Mouse (Mus musculus) limb, embryonic 12.5 days (tissue): ENCODE results near the gene Il13. TPM values are rescaled to one million over a fixed set of nuclear protein-coding genes. Genes with fewer than 3 reads are reported as not detected.

Experiments
- ATAC-seq: fragments of 200-750 bp; cut with Nextera tagmentation; 2 replicates; pipeline ENCODE4 v1.8.0; 2017; ENCODE audit warnings: low read depth, moderate TSS enrichment; ENCODE audit not compliant: insufficient number of reproducible peaks, insufficient read depth, low FRiP score, low TSS enrichment
- H3K27ac ChIP-seq: fragments of 300-500 bp; sonication (generic); 2 replicates; pipeline ENCODE4 v1.5.1; 2016; ENCODE audit warnings: mild to moderate bottlenecking, moderate library complexity
- H3K27me3 ChIP-seq: fragments of 300-500 bp; sonication (generic); 2 replicates; pipeline ENCODE4 v1.6.1; 2016; ENCODE audit warnings: mild to moderate bottlenecking, moderate library complexity
- H3K36me3 ChIP-seq: fragments of 300-500 bp; sonication (generic); 2 replicates; pipeline ENCODE4 v1.6.1; 2016; ENCODE audit warnings: mild to moderate bottlenecking, moderate library complexity
- H3K4me1 ChIP-seq: fragments of 300-500 bp; sonication (generic); replicated peaks from 2 replicates; pipeline ENCODE4 v1.6.1; 2016
- H3K4me2 ChIP-seq: fragments of 300-500 bp; sonication (generic); 2 replicates; pipeline ENCODE4 v1.6.1; 2016; ENCODE audit warnings: mild to moderate bottlenecking, moderate library complexity
- H3K4me3 ChIP-seq: fragments of 300-500 bp; sonication (generic); replicated peaks from 2 replicates; pipeline ENCODE4 v1.5.1; 2016; ENCODE audit warnings: mild to moderate bottlenecking
- H3K9ac ChIP-seq: fragments of 300-500 bp; sonication (generic); replicated peaks from 2 replicates; pipeline ENCODE4 v1.6.1; 2016; ENCODE audit warnings: mild to moderate bottlenecking, moderate library complexity
- H3K9me3 ChIP-seq: fragments of 300-500 bp; sonication (generic); 2 replicates; pipeline ENCODE4 v1.6.1; 2016; ENCODE audit warnings: mild to moderate bottlenecking, moderate library complexity
- WGBS: fragments of 180-500 bp; shearing (Covaris S2); methylation state at CpG from one replicate; pipeline ENCODE4 v1.1.7; 2016; 5-methylcytosine and 5-hydroxymethylcytosine counted together
- polyA plus RNA-seq: library from polyadenylated mRNA; unstranded; fragments of >200 nt; fragmentation: Nextera tagmentation; extraction: Ambion mirVana; gene quantifications from 2 replicates; pipeline ENCODE4 v1.2.1, GENCODE M21; 2016

The Il13 gene
- polyA plus RNA-seq: not detected in 2 replicates

- ATAC-seq: no peak
- 96% methylated on average over 8 of the region's 8 CpGs for WGBS
- no peak within 1 kb of the TSS for H3K4me3 ChIP-seq
Measured at GRCm38 (mm10) chr11:53634556-53634955, at the start of gene Il13. TSS of gene Il13 (minus strand) at chr11:53634702.

DNA sequence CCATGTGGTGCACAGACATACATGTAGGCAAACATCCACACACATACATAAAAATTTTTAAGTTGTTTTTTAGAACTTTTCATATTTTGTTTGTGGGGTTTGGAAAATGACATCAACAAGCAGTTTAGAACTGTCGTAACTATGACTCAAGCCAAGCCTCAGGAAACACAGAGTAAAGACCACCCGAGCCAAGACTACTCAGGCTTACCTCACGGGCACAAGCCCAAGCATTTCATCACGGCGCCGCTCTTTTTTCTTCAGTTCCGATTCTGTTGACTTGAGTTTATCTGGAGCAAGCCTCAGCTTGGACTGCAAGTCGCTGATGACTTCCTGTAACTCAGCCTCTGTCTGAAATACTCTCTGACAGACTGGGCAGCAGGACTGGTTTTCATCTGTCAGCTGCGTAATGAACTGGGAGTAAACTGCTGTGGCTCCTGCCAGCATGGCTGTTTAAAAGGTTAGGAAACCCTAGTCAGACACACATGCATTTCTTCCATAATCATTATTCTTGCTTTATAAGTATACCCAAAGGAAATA, 48.6 kb upstream of the Il13 start:
- no peaks in the 10 kb centered on the region for H3K9me3 ChIP-seq
- no peak overlapping the region for H3K27ac ChIP-seq
- no peak for ATAC-seq
- no peak overlapping the region for H3K4me3 ChIP-seq
- H3K36me3 ChIP-seq: peaks cover 61% of the 10 kb centered on the region
- 94% methylated on average over 9 of the region's 9 CpGs for WGBS
- H3K4me2 ChIP-seq: no peak overlapping the region
- H3K9ac ChIP-seq: no peak overlapping the region
- no peaks in the 10 kb centered on the region for H3K4me1 ChIP-seq
- H3K27me3 ChIP-seq: no peaks in the 10 kb centered on the region

More at GRCm38 (mm10) chr11:53634556-53634955, at the start of gene Il13:
- Histone ChIP-seq H3K4me2 (no peak within 1 kb of the TSS), H3K36me3 (no peaks in the 10 kb centered on the region), H3K27me3 (peaks cover 8% of the 10 kb centered on the region), H3K9me3 (no peaks in the 10 kb centered on the region), H3K9ac (no peak within 1 kb of the TSS), H3K27ac (no peak within 1 kb of the TSS), H3K4me1 (peaks cover 23% of the 10 kb centered on the region)

DNA sequence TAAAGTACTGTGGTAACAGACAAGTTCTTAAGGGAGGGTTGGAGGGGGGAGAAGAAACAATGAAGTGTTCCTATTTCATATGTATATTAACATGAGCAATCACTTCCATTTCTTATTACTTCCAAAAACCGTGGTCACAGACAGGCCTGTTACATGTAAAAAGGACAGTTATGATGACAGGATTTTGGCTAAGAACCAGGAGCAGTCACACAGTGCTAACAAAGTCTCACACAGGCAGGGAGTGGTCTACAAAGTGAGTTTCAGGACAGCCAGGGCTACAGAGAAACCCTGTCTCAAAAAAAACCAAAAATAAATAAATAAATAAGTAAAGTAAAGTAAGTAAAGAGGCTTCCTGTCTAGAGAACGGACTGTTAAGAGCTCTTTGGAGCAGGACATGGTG, 47.7 kb upstream of the Il13 start:
- 80% methylated on average over 2 of the region's 2 CpGs for WGBS
- Histone ChIP-seq H3K4me3 (no peak overlapping the region), H3K36me3 (peaks cover 67% of the 10 kb centered on the region), H3K27ac (no peak overlapping the region), H3K27me3 (no peaks in the 10 kb centered on the region), H3K4me2 (no peak overlapping the region), H3K9me3 (no peaks in the 10 kb centered on the region), H3K9ac (no peak overlapping the region), H3K4me1 (no peaks in the 10 kb centered on the region)
- no peak for ATAC-seq

- Histone ChIP-seq H3K9ac (no peak overlapping the region), H3K36me3 (peaks cover 68% of the 10 kb centered on the region), H3K27me3 (no peaks in the 10 kb centered on the region), H3K27ac (no peak overlapping the region), H3K9me3 (no peaks in the 10 kb centered on the region), H3K4me3 (no peak overlapping the region), H3K4me1 (no peaks in the 10 kb centered on the region), H3K4me2 (no peak overlapping the region)
- 96% methylated on average over 2 of the region's 2 CpGs for WGBS
- ATAC-seq: no peak
Measured at GRCm38 (mm10) chr11:53681686-53682085, 47.2 kb upstream of the Il13 start.

DNA sequence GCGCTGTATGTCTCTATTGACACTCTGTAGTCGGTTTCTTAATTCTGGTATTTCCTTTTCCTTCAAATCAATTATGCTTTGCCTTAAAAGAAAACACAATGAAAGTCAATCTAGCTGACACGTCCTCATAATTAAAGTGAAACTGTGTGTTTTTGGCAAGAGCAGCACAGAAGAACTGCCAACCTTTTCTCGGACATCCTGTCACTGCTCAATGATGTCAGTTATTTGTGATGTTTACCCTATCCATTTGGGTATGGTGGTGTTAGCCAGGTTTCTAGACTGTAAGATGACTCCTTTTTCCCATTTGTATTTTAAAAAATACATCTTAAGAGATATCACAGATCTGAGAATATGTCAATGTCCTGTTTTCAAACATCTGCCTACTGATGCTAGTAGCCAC, 45.6 kb upstream of the Il13 start:
- no peak overlapping the region for H3K9ac ChIP-seq
- no peak overlapping the region for H3K4me2 ChIP-seq
- no peaks in the 10 kb centered on the region for H3K4me1 ChIP-seq
- H3K36me3 ChIP-seq: peaks cover 78% of the 10 kb centered on the region
- no peak overlapping the region for H3K27ac ChIP-seq
- WGBS: 90% methylated on average over 4 of the region's 4 CpGs
- H3K27me3 ChIP-seq: no peaks in the 10 kb centered on the region
- H3K4me3 ChIP-seq: no peak overlapping the region
- no peaks in the 10 kb centered on the region for H3K9me3 ChIP-seq
- ATAC-seq: no peak

- Histone ChIP-seq H3K9me3 (no peaks in the 10 kb centered on the region), H3K9ac (no peak overlapping the region), H3K27me3 (no peaks in the 10 kb centered on the region), H3K27ac (no peak overlapping the region), H3K4me2 (no peak overlapping the region), H3K4me3 (no peak overlapping the region), H3K36me3 (peaks cover 83% of the 10 kb centered on the region), H3K4me1 (no peaks in the 10 kb centered on the region)
- ATAC-seq: no peak
- WGBS: 93% methylated on average over 4 of the region's 4 CpGs
Measured at GRCm38 (mm10) chr11:53671414-53671813, 36.9 kb upstream of the Il13 start.

DNA sequence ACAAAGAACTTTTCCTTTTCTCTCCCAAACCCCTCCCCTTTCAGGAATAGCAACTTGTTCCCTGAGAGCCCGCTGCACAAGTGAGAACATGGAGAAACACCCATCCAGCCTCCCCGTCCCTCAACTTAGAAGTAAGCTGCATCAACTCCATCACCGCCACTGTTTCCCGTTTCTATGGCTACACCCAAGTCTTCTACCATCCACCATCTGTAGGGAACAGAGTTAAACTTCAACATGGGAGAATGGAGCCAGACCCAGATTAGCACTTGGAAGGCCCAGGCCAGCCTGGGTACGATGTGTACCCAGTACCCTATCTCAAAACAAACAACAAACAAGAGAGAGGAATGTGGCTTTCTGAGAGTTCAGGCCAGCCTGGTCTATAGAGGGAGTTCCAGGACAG, 29.6 kb upstream of the Il13 start:
- no peak overlapping the region for H3K4me3 ChIP-seq
- ATAC-seq: no peak
- H3K36me3 ChIP-seq: peaks cover 42% of the 10 kb centered on the region
- H3K4me2 ChIP-seq: no peak overlapping the region
- H3K27ac ChIP-seq: no peak overlapping the region
- H3K27me3 ChIP-seq: no peaks in the 10 kb centered on the region
- no peak overlapping the region for H3K9ac ChIP-seq
- H3K9me3 ChIP-seq: no peaks in the 10 kb centered on the region
- WGBS: 87% methylated on average over 5 of the region's 5 CpGs
- H3K4me1 ChIP-seq: no peaks in the 10 kb centered on the region; the same call in 1 of the 2 replicates

DNA sequence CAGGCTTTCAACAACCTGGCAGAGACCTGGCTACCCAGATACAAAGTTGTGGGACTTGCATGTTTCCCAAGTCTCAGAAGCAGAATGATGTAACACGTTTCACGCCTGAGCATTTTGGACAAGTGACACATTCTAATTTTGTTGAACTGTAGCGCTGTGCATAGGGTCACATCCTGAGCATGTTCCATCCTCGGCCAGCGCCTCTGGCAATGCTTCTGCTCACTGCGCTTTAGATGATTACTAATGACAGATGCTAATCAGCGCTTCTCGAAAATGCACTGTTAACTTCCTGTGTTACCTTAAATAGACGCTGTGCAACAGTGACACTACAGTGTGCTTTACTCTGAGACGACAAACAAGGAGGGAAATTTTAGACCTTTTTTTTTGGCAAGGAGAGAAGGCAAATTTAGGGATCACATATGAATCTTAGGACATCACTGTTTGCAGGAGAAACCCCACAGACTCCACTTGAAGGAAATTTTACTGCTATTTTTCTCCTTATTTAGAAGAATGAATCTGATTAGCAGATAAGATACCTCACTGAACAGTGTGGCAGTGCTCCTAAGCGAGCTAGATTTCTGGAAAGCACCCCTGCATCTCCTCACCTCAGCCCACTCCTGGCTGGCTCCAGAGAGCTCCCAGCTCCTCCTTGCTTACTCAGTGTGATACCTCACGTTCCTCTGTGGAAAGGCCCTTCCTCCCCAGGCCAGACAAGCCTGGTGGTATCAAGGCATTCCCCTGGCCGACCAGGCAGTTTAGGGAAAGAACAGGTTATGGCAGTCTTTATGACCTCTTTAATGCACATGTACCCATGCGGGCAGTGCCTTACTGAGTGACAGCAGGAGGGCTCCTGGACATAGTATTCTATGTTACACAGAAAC, 28.5 kb upstream of the Il13 start:
- Histone ChIP-seq H3K36me3 (peaks cover 34% of the 10 kb centered on the region), H3K27ac (no peak overlapping the region), H3K9me3 (no peaks in the 10 kb centered on the region), H3K9ac (no peak overlapping the region), H3K4me1 (no peaks in the 10 kb centered on the region; the same call in 1 of the 2 replicates), H3K27me3 (no peaks in the 10 kb centered on the region), H3K4me2 (no peak overlapping the region), H3K4me3 (no peak overlapping the region)
- ATAC-seq: no peak
- 73% methylated on average over 14 of the region's 14 CpGs for WGBS

DNA sequence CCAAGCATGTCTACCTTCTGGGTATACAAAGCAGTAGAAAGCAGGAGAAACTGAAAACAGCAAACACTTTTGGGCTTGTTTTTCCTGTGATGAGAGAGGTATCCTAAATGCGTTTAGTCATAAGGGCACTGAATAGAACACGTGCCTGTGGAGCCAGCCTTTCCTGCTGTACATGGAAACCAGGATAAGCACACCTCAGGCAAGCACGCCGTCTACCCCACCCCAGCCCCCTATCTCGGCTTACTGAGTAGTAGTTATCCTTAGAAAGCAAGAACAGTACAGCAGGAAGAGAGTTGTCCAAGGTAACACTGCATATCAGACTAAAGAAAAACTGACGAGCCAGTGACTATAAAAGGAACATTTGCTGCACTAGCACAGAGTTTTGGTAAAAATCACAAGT, 23.3 kb upstream of the Il13 start:
- no peak for ATAC-seq
- no peak overlapping the region for H3K9ac ChIP-seq
- H3K27ac ChIP-seq: no peak overlapping the region
- WGBS: 84% methylated on average over 6 of the region's 6 CpGs
- peaks cover 25% of the 10 kb centered on the region for H3K36me3 ChIP-seq
- no peak overlapping the region for H3K4me2 ChIP-seq
- no peaks in the 10 kb centered on the region for H3K4me1 ChIP-seq
- H3K9me3 ChIP-seq: no peaks in the 10 kb centered on the region
- H3K27me3 ChIP-seq: no peaks in the 10 kb centered on the region
- H3K4me3 ChIP-seq: no peak overlapping the region

GRCm38 (mm10) chr11:53657381-53657780, 22.9 kb upstream of the Il13 start:
- Histone ChIP-seq H3K4me1 (no peaks in the 10 kb centered on the region), H3K9me3 (no peaks in the 10 kb centered on the region), H3K36me3 (peaks cover 30% of the 10 kb centered on the region), H3K4me2 (no peak overlapping the region), H3K27me3 (no peaks in the 10 kb centered on the region), H3K27ac (no peak overlapping the region), H3K4me3 (no peak overlapping the region), H3K9ac (no peak overlapping the region)
- 90% methylated on average over 8 of the region's 8 CpGs for WGBS
- no peak for ATAC-seq

DNA sequence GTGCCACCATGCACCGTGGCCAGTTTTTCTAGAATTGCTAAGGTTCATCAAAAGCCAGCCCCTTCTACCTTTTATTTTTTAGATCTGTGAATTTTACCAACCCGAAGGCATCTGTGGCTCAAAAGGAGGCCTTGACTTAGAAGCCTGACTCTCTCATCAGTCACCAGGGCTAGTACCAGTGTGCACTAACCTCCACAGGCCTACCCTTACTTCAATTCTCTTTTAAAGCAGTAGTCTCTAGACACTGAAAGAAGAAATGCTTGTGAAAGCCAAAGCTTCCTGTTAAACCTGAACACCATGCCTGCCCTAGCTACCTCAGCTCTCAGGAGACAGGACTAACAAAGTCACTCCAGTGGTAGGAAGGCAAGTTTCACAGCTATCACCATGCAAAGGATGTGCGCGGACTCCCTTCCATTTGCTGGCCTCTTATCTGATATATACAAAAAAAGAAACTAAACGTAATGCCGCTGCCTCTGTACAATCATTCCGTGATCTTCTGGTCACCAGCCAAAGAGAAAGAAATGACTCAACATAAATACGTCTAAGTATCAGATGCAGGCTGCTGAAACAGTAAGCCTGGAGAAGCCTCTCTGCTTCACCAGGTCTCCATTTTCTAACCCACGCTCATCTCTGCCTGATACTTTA, 22.2 kb upstream of the Il13 start:
- H3K36me3 ChIP-seq: peaks cover 37% of the 10 kb centered on the region
- no peaks in the 10 kb centered on the region for H3K4me1 ChIP-seq
- no peak overlapping the region for H3K4me2 ChIP-seq
- 96% methylated on average over 9 of the region's 9 CpGs for WGBS
- H3K4me3 ChIP-seq: no peak overlapping the region
- H3K27ac ChIP-seq: no peak overlapping the region
- H3K9ac ChIP-seq: no peak overlapping the region
- H3K9me3 ChIP-seq: no peaks in the 10 kb centered on the region
- no peaks in the 10 kb centered on the region for H3K27me3 ChIP-seq
- ATAC-seq: no peak
